Mouse (Mus musculus): ENCODE results near the gene Adora1. TPM values are rescaled to one million over a fixed set of nuclear protein-coding genes. Genes with fewer than 3 reads are reported as not detected.

Gene Adora1
- polyA plus RNA-seq, 1 experiment from 2014 or later = 8.4 TPM

DNA sequence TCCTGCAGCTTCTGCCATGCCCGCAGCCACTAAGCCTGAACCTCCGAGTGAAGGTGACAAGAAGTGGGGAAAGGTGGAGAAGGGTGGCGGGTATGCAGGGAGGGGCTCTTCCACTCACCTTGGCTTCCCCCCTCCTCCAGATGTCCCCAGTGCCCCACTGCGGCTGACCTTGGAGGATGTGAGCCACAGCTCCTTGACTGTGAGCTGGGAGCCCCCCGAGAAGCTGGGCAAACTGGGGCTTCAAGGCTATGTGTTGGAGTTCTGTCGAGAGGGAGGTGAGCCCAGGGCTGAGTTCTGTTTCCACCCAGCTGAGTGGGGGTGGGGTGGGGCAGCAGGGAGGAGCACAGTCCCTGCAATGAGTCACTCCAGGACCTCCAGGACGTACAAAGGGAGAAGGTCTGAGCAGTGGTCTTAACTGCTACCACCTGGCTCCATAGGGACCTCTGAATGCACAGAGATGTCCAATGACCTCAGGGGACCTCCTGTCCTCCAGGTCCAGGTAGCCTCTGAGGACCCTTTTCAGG, 41.5 kb downstream of the Adora1 start:
- ATAC-seq (ENCODE audit: low read depth) = no peak
- Histone ChIP-seq H3K4me3 (ENCODE audit: low read length) (no peak overlapping the region), H3K9ac (ENCODE audit: low read length) (no peak overlapping the region), H3K4me2 (ENCODE audit: low read depth, low read length) (no peak overlapping the region), H3K27ac (ENCODE audit: low read length) (no peak overlapping the region), H3K4me1 (replicated peaks; ENCODE audit: control insufficient read depth, insufficient read depth, low read length) (peaks cover 4% of the 10 kb centered on the region), H3K27me3 (ENCODE audit: control insufficient read depth, insufficient read depth, low read depth, low read length) (no peaks in the 10 kb centered on the region), H3K9me3 (ENCODE audit: control insufficient read depth, low read length) (no peaks in the 10 kb centered on the region), H3K36me3 (ENCODE audit: control insufficient read depth, insufficient read depth, low read length) (no peaks in the 10 kb centered on the region)
- 48% methylated on average over 7 of the region's 7 CpGs for WGBS

DNA sequence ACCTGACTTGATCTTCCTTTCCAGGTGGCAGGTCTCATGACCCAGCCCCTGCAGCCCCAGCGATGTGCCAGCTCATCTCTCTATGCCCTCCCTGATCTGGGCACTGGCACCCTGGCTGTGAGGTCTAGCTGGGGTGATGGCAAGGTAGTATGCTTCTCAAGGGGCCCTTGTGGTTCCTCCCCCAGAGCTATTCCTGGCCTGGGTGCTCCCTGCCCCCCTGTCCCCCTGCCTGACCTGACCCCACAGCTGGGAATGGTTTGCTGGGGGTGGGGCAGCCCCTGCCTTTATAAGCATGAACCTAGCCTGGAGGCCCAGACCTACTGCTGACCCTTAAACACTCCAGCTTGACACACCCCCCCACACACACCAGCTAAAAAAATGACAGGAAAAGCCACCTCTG, 42.1 kb downstream of the Adora1 start, which contains the start of gene Mybph:
Gene Mybph, plus strand, starts transcription at position 323 of the 400 bp plus-strand sequence.
- Histone ChIP-seq H3K36me3 (ENCODE audit: control insufficient read depth, insufficient read depth, low read length) (no peaks in the 10 kb centered on the region), H3K4me3 (ENCODE audit: low read length) (no peak within 1 kb of the TSS), H3K9me3 (ENCODE audit: control insufficient read depth, low read length) (no peaks in the 10 kb centered on the region), H3K4me2 (ENCODE audit: low read depth, low read length) (no peak within 1 kb of the TSS), H3K9ac (ENCODE audit: low read length) (no peak within 1 kb of the TSS), H3K27me3 (ENCODE audit: control insufficient read depth, insufficient read depth, low read depth, low read length) (no peaks in the 10 kb centered on the region), H3K4me1 (replicated peaks; ENCODE audit: control insufficient read depth, insufficient read depth, low read length) (peaks cover 6% of the 10 kb centered on the region), H3K27ac (ENCODE audit: low read length) (no peak within 1 kb of the TSS)
- WGBS = 85% methylated on average over 1 of the region's 1 CpGs
- ATAC-seq (ENCODE audit: low read depth) = no peak

DNA sequence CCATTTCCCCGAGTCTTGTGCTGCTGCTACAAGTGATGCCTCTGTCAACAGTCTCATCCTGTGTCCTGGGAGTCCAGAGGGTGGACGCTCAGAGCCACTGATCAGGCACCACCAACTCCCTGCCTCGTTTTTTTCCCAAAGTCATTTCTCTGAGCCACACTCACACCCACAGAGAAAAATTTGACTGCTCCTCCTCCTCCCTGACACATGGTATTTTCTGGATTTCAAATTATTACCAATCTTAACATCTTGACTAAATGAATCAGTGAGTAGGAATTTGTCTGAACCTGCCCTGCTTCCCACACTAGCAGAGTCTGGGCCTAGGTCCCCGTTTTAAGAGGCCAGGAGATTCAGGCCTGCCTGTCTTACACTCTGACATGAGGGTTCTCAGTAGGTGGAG, 43.2 kb downstream of the Adora1 start:
- WGBS = 27% methylated on average over 4 of the region's 4 CpGs
- no peaks in the 10 kb centered on the region for H3K36me3 ChIP-seq (ENCODE audit: control insufficient read depth, insufficient read depth, low read length)
- H3K4me1 ChIP-seq (replicated peaks; ENCODE audit: control insufficient read depth, insufficient read depth, low read length) = peaks cover 6% of the 10 kb centered on the region
- H3K4me3 ChIP-seq (ENCODE audit: low read length) = no peak overlapping the region
- H3K27me3 ChIP-seq (ENCODE audit: control insufficient read depth, insufficient read depth, low read depth, low read length) = no peaks in the 10 kb centered on the region
- ATAC-seq (ENCODE audit: low read depth) = no peak
- H3K4me2 ChIP-seq (ENCODE audit: low read depth, low read length) = no peak overlapping the region
- H3K9me3 ChIP-seq (ENCODE audit: control insufficient read depth, low read length) = no peaks in the 10 kb centered on the region
- H3K27ac ChIP-seq (ENCODE audit: low read length) = no peak overlapping the region
- H3K9ac ChIP-seq (ENCODE audit: low read length) = no peak overlapping the region

DNA sequence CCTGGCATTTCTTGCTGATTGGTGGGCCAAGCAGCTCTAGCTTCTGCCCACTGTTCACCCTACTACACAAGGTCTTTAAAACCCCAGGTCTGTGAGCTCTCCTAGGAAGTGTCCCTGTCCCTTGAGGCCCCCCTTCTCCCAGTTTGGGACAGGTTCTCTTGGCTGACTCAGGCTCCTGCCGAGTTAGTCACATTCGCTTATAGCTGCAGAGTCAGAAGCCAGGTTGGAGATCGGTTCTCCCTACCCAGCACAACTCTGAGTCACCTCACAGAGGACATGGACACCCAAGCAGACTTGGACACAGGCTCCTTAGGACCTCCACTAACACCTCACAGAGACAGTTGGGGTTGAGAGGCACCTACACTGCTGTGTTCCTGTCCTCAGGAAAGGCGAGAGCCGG, 44.0 kb downstream of the Adora1 start:
- Histone ChIP-seq H3K4me1 (replicated peaks; ENCODE audit: control insufficient read depth, insufficient read depth, low read length) (peaks cover 6% of the 10 kb centered on the region), H3K27ac (ENCODE audit: low read length) (no peak overlapping the region), H3K36me3 (ENCODE audit: control insufficient read depth, insufficient read depth, low read length) (no peaks in the 10 kb centered on the region), H3K4me3 (ENCODE audit: low read length) (no peak overlapping the region), H3K9me3 (ENCODE audit: control insufficient read depth, low read length) (no peaks in the 10 kb centered on the region), H3K4me2 (ENCODE audit: low read depth, low read length) (no peak overlapping the region), H3K27me3 (ENCODE audit: control insufficient read depth, insufficient read depth, low read depth, low read length) (no peaks in the 10 kb centered on the region), H3K9ac (ENCODE audit: low read length) (no peak overlapping the region)
- WGBS = 86% methylated on average over 5 of the region's 5 CpGs
- no peak for ATAC-seq (ENCODE audit: low read depth)

DNA sequence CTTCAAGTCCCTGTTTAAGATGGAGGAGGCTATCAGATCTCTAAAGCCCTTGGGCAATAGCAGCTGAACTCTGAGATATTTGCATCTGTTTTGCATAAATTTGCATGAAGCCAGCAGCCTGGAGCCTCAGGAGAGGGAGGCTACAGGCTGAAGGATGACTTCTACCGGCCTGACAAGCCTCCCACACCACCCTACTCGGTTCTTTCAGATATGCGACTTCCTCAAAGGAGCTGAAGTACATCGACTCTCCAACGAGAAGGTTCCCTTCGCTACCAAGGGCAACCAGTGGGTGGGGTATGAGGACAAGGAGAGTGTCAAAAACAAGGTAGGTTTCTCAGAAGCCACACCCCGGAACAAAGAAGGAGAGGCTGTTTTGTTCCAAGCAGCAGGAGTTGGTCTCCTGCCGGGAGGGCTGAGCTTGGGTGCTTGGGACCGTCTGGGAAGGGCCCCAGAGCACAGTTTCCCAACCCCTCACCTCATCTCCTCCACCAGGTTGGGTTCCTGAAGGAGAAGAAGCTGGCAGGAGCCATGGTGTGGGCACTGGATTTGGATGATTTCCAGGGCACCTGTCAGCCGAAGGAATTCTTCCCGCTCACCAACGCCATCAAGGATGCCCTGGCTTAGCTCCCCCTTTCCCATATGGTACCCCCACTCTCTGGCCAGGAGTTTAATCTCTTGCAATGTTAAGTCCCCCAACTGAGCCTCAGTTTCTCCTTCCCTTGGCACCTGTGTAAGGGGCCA, 46.1 kb downstream of the Adora1 start:
- H3K4me2 ChIP-seq (ENCODE audit: low read depth, low read length) = no peak overlapping the region
- no peaks in the 10 kb centered on the region for H3K9me3 ChIP-seq (ENCODE audit: control insufficient read depth, low read length)
- no peak overlapping the region for H3K27ac ChIP-seq (ENCODE audit: low read length)
- no peak overlapping the region for H3K9ac ChIP-seq (ENCODE audit: low read length)
- no peaks in the 10 kb centered on the region for H3K27me3 ChIP-seq (ENCODE audit: control insufficient read depth, insufficient read depth, low read depth, low read length)
- ATAC-seq (ENCODE audit: low read depth) = peak; percentile 63
- peaks cover 4% of the 10 kb centered on the region; the same call in 1 of the 2 replicates for H3K4me1 ChIP-seq (replicated peaks; ENCODE audit: control insufficient read depth, insufficient read depth, low read length)
- 18% methylated on average over 12 of the region's 12 CpGs for WGBS
- H3K4me3 ChIP-seq (ENCODE audit: low read length) = no peak overlapping the region
- no peaks in the 10 kb centered on the region for H3K36me3 ChIP-seq (ENCODE audit: control insufficient read depth, insufficient read depth, low read length)

DNA sequence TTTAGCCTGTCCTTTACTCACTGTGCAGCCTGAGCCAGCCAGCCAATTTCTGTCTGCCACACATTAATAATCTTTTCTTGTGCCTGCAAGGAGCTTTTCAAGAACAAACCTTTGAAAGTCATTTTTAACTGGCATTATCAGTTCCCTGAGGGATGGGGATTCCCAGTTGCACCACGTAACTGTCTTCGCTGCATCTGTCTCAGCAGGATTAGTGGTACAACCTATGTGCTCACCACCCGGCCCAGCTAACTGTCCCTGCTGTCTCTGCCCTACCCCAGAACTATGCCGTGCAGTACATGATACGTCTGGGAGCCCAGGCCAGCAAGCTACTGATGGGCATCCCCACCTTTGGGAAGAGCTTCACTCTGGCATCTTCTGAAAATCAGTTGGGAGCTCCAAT, 47.0 kb downstream of the Adora1 start:
- Histone ChIP-seq H3K4me1 (replicated peaks; ENCODE audit: control insufficient read depth, insufficient read depth, low read length) (peaks cover 4% of the 10 kb centered on the region; the same call in 1 of the 2 replicates), H3K27me3 (ENCODE audit: control insufficient read depth, insufficient read depth, low read depth, low read length) (no peaks in the 10 kb centered on the region), H3K9me3 (ENCODE audit: control insufficient read depth, low read length) (no peaks in the 10 kb centered on the region), H3K4me2 (ENCODE audit: low read depth, low read length) (no peak overlapping the region), H3K36me3 (ENCODE audit: control insufficient read depth, insufficient read depth, low read length) (no peaks in the 10 kb centered on the region), H3K27ac (ENCODE audit: low read length) (no peak overlapping the region), H3K4me3 (ENCODE audit: low read length) (no peak overlapping the region), H3K9ac (ENCODE audit: low read length) (no peak overlapping the region)
- 81% methylated on average over 5 of the region's 5 CpGs for WGBS
- no peak for ATAC-seq (ENCODE audit: low read depth)

DNA sequence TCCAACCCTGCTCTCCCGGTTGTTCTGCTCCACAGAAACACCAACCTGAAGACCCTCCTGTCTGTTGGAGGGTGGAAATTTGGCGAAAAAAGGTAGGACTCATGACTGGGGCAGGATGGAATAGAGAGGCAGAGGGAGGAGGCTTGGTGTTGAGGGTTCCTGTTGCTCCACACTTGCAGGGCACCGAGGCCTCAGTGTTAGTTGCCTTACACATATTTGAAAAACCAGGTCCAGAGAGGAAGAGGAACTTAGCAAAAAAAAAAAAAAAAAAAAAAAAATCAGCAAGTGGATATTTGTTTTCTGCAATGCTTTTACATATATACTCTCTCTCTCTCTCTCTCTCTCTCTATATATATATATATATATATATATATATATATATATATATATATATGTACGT, 51.1 kb downstream of the Adora1 start:
- Histone ChIP-seq H3K9me3 (ENCODE audit: control insufficient read depth, low read length) (no peaks in the 10 kb centered on the region), H3K4me1 (replicated peaks; ENCODE audit: control insufficient read depth, insufficient read depth, low read length) (peaks cover 4% of the 10 kb centered on the region; the same call in 1 of the 2 replicates), H3K9ac (ENCODE audit: low read length) (no peak overlapping the region), H3K4me2 (ENCODE audit: low read depth, low read length) (no peak overlapping the region), H3K36me3 (ENCODE audit: control insufficient read depth, insufficient read depth, low read length) (no peaks in the 10 kb centered on the region), H3K27ac (ENCODE audit: low read length) (no peak overlapping the region), H3K4me3 (ENCODE audit: low read length) (no peak overlapping the region), H3K27me3 (ENCODE audit: control insufficient read depth, insufficient read depth, low read depth, low read length) (no peaks in the 10 kb centered on the region)
- WGBS = 86% methylated on average over 4 of the region's 4 CpGs
- no peak for ATAC-seq (ENCODE audit: low read depth)

DNA sequence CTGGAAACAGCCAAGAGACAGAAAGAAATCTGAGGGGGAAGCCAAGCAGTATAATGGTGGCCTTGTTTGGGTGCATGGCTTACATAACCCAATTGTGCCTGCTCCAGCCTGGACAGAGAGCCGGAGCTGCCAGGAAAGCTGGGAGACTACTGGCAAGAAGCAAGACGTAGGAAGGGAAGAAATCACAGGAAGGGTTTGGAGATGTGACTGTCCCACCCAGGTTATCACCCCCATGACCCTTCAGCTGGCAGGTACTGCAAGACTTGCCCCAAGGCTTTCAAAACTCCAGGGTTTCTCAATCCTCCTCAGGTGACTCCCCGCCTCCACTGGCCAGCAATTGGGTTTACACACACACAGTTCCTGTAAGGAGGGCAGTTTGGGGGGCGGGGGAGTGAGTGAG, 53.2 kb downstream of the Adora1 start, which contains the start of gene Chil1:
Gene Chil1, plus strand, starts transcription at position 152 of the 400 bp plus-strand sequence.
- no peak within 1 kb of the TSS for H3K4me2 ChIP-seq (ENCODE audit: low read depth, low read length)
- no peaks in the 10 kb centered on the region for H3K9me3 ChIP-seq (ENCODE audit: control insufficient read depth, low read length)
- no peaks in the 10 kb centered on the region for H3K36me3 ChIP-seq (ENCODE audit: control insufficient read depth, insufficient read depth, low read length)
- no peak for ATAC-seq (ENCODE audit: low read depth)
- 51% methylated on average over 4 of the region's 4 CpGs for WGBS
- H3K27me3 ChIP-seq (ENCODE audit: control insufficient read depth, insufficient read depth, low read depth, low read length) = no peaks in the 10 kb centered on the region
- no peaks in the 10 kb centered on the region for H3K4me1 ChIP-seq (replicated peaks; ENCODE audit: control insufficient read depth, insufficient read depth, low read length)
- H3K27ac ChIP-seq (ENCODE audit: low read length) = no peak within 1 kb of the TSS
- H3K4me3 ChIP-seq (ENCODE audit: low read length) = no peak within 1 kb of the TSS
- no peak within 1 kb of the TSS for H3K9ac ChIP-seq (ENCODE audit: low read length)

DNA sequence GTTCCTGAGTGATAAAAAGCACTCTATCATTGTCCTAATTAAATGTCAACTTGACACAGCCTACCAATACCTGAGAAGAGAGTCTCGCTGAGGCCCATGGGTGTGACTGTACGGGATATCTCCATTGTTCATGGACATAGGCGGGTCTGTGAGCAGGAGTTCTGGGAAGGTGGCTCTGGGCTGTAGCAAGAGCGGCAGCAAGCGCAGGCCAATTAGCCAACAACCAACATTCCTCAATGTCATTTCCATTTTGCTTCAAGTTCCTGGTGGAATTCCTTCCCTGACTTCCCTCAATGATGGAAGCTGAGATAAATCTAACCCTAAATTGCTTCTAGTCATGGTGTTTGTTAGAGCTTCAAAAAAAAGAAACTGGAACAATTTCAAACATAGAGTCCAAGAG, 57.3 kb downstream of the Adora1 start:
- Histone ChIP-seq H3K4me2 (ENCODE audit: low read depth, low read length) (no peak overlapping the region), H3K36me3 (ENCODE audit: control insufficient read depth, insufficient read depth, low read length) (no peaks in the 10 kb centered on the region), H3K9ac (ENCODE audit: low read length) (no peak overlapping the region), H3K4me1 (replicated peaks; ENCODE audit: control insufficient read depth, insufficient read depth, low read length) (no peaks in the 10 kb centered on the region), H3K27ac (ENCODE audit: low read length) (no peak overlapping the region), H3K27me3 (ENCODE audit: control insufficient read depth, insufficient read depth, low read depth, low read length) (no peaks in the 10 kb centered on the region), H3K4me3 (ENCODE audit: low read length) (no peak overlapping the region), H3K9me3 (ENCODE audit: control insufficient read depth, low read length) (no peaks in the 10 kb centered on the region)
- WGBS = 87% methylated on average over 5 of the region's 5 CpGs
- no peak for ATAC-seq (ENCODE audit: low read depth)
